Mouse (Mus musculus) thymus, adult 2 months (tissue): ENCODE measurements at regions not wholly inside any gene's neighbourhood (a gene's known extent, or its start where the extent isn't known, plus 50 kb on each side); places are given as distances from the start of the nearest gene placed in this dataset.

Experiments used
- CTCF ChIP-seq: fragments of 200-500 bp; IDR thresholded peaks from 2 replicates; pipeline ENCODE4 v1.5.1; 2012; ENCODE audit warnings: mild to moderate bottlenecking, control low read depth, low read length, moderate library complexity, borderline replicate concordance; ENCODE audit not compliant: control insufficient read depth, poor library complexity, insufficient read depth; ENCODE audit errors: extremely low read depth
- POLR2A ChIP-seq: fragments of 200-500 bp; IDR thresholded peaks from 2 replicates; pipeline ENCODE4 v1.6.1; 2012; ENCODE audit warnings: mild to moderate bottlenecking, low read length, control low read depth, moderate library complexity; ENCODE audit not compliant: control insufficient read depth, poor library complexity, insufficient read depth; ENCODE audit errors: extremely low read depth

DNA sequence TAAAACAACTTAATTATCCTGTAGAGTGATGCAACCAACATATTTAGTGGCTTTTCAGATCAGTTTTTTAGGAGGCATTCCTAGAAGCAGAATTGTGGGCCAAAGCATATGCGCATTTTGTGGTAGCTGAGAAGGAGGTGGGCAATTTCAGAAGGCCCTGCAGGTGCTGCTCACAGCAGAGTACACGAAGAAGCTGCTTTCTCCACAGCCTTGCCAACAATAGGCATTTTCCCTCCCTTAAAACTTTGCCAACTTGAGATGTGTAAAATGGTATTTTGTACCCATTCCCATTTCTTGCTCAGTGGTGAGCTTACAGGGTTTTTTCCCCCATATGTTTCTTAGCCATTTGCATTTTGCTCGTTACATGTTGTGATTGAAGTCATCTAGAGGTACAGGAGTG lies 339.0 kb downstream of the Bmper start:
- TF ChIP-seq CTCF: no peak
- no peak for TF ChIP-seq POLR2A
